Mouse (Mus musculus) lung, postnatal 0 days (tissue): ENCODE measurements around the gene Dscam.

ENCODE experiments used
- CTCF ChIP-seq: IDR thresholded peaks from 2 replicates; pipeline ENCODE4 v1.5.1; 2016; ENCODE audit warnings: antibody characterized with exemption, mild to moderate bottlenecking
- EP300 ChIP-seq: IDR thresholded peaks from 2 replicates; pipeline ENCODE4 v1.6.1; 2016; ENCODE audit warnings: antibody characterized with exemption, mild to moderate bottlenecking, control low read depth

- TF ChIP-seq CTCF, result no peak
- TF ChIP-seq EP300, result no peak
These were observed 268.0 kb downstream of the Dscam start for GRCm38 (mm10) chr16:96902596-96902995.
